Mouse (Mus musculus) lung, embryonic 16.5 days (tissue): ENCODE results near the gene Lamtor2. TPM values are rescaled to one million over a fixed set of nuclear protein-coding genes. Genes with fewer than 3 reads are reported as not detected.

ENCODE experiments used
- ATAC-seq: fragments of 200-750 bp; cut with Nextera tagmentation; 2 replicates; pipeline ENCODE4 v1.8.0; 2017; ENCODE audit warnings: low read depth, mild to moderate bottlenecking, moderate library complexity
- H3K27ac ChIP-seq: fragments of 300-500 bp; sonication (generic); 2 replicates; pipeline ENCODE4 v1.5.1; 2014; ENCODE audit warnings: mild to moderate bottlenecking, control low read depth, low read length
- H3K27me3 ChIP-seq: fragments of 300-500 bp; sonication (generic); 2 replicates; pipeline ENCODE4 v1.6.1; 2014; ENCODE audit warnings: low read depth, low read length, mixed read lengths; ENCODE audit not compliant: control insufficient read depth, insufficient read depth
- H3K36me3 ChIP-seq: fragments of 300-500 bp; sonication (generic); 2 replicates; pipeline ENCODE4 v1.6.1; 2014; ENCODE audit warnings: low read length; ENCODE audit not compliant: control insufficient read depth, insufficient read depth
- H3K4me1 ChIP-seq: fragments of 300-500 bp; sonication (generic); replicated peaks from 2 replicates; pipeline ENCODE4 v1.6.1; 2014; ENCODE audit warnings: low read length, mixed read lengths; ENCODE audit not compliant: control insufficient read depth, insufficient read depth
- H3K4me2 ChIP-seq: fragments of 300-500 bp; sonication (generic); 2 replicates; pipeline ENCODE4 v1.6.1; 2014; ENCODE audit warnings: low read depth, low read length, control low read depth
- H3K4me3 ChIP-seq: fragments of 300-500 bp; sonication (generic); 2 replicates; pipeline ENCODE4 v1.5.1; 2014; ENCODE audit warnings: mild to moderate bottlenecking, low read length, control low read depth
- H3K9ac ChIP-seq: fragments of 300-500 bp; sonication (generic); 2 replicates; pipeline ENCODE4 v1.6.1; 2014; ENCODE audit warnings: low read length, control low read depth
- H3K9me3 ChIP-seq: fragments of 300-500 bp; sonication (generic); 2 replicates; pipeline ENCODE4 v1.6.1; 2016; ENCODE audit warnings: low read length; ENCODE audit not compliant: control insufficient read depth
- WGBS: fragments of 180-500 bp; shearing (Covaris S2); extraction: QIAGEN DNeasy Blood & Tissue Kit; methylation state at CpG from one replicate; pipeline ENCODE4 v1.1.7; 2014; 5-methylcytosine and 5-hydroxymethylcytosine counted together
- polyA plus RNA-seq: library from polyadenylated mRNA; unstranded; fragments of >200 nt; fragmentation: Nextera tagmentation; extraction: Ambion mirVana; gene quantifications from 2 replicates; pipeline ENCODE4 v1.2.1, GENCODE M21; 2015

The Lamtor2 gene
- polyA plus RNA-seq, 1 experiment from 2014 or later = 169 TPM

GRCm38 (mm10) chr3:88532299-88532674 lies 20.6 kb downstream of the Lamtor2 start, which contains the start of gene Mex3a:
Mex3a (plus strand) TSS chr3:88532395.
- Histone ChIP-seq H3K36me3 (peaks cover 8% of the 10 kb centered on the region; the same call in 1 of the 2 replicates), H3K4me2 (peak within 1 kb of the TSS; percentile 65), H3K4me3 (peak within 1 kb of the TSS; percentile 74), H3K9ac (peak within 1 kb of the TSS; percentile 93), H3K27me3 (no peaks in the 10 kb centered on the region), H3K9me3 (no peaks in the 10 kb centered on the region), H3K27ac (peak within 1 kb of the TSS; percentile 90), H3K4me1 (peaks cover 62% of the 10 kb centered on the region)
- 0% methylated on average over 7 of the region's 31 CpGs for WGBS
- no peak for ATAC-seq

GRCm38 (mm10) chr3:88531348-88532298 lies 21.3 kb downstream of the Lamtor2 start:
- H3K9me3 ChIP-seq = no peaks in the 10 kb centered on the region
- H3K4me1 ChIP-seq = peaks cover 59% of the 10 kb centered on the region
- ATAC-seq = peak; percentile 88
- H3K27me3 ChIP-seq = no peaks in the 10 kb centered on the region
- peaks cover 3% of the 10 kb centered on the region; the same call in 1 of the 2 replicates for H3K36me3 ChIP-seq
- H3K4me2 ChIP-seq = peak overlapping the region; percentile 65
- WGBS = under 1% methylated on average over 60 of the region's 63 CpGs
- H3K27ac ChIP-seq = peak overlapping the region; percentile 90
- peak overlapping the region; percentile 93 for H3K9ac ChIP-seq
- H3K4me3 ChIP-seq = peak overlapping the region; percentile 74

- Histone ChIP-seq H3K9ac (peak overlapping the region; percentile 93), H3K9me3 (no peaks in the 10 kb centered on the region), H3K36me3 (no peaks in the 10 kb centered on the region), H3K4me1 (peaks cover 49% of the 10 kb centered on the region), H3K4me3 (peak overlapping the region; percentile 74), H3K27me3 (no peaks in the 10 kb centered on the region), H3K27ac (no peak overlapping the region; the same call in 1 of the 2 replicates), H3K4me2 (peak overlapping the region; percentile 65)
- WGBS = 18% methylated on average over 11 of the region's 11 CpGs
- no peak for ATAC-seq
Measured at GRCm38 (mm10) chr3:88530082-88530864, 22.6 kb downstream of the Lamtor2 start.

GRCm38 (mm10) chr3:88529204-88530000 lies 23.5 kb downstream of the Lamtor2 start:
- no peak overlapping the region for H3K27ac ChIP-seq
- 38% methylated on average over 7 of the region's 7 CpGs for WGBS
- peak overlapping the region; percentile 65 for H3K4me2 ChIP-seq
- no peak overlapping the region for H3K4me3 ChIP-seq
- H3K36me3 ChIP-seq = 0 out of 2 replicates have a peak, but pooled peaks cover 2% of the 10 kb centered on the region
- no peak for ATAC-seq
- H3K27me3 ChIP-seq = no peaks in the 10 kb centered on the region
- H3K4me1 ChIP-seq = peaks cover 40% of the 10 kb centered on the region
- H3K9ac ChIP-seq = peak overlapping the region; percentile 93
- H3K9me3 ChIP-seq = no peaks in the 10 kb centered on the region

GRCm38 (mm10) chr3:88528646-88529045 lies 24.2 kb downstream of the Lamtor2 start:
- no peaks in the 10 kb centered on the region for H3K9me3 ChIP-seq
- 0 out of 2 replicates have a peak, but pooled peaks cover 2% of the 10 kb centered on the region for H3K36me3 ChIP-seq
- peaks cover 33% of the 10 kb centered on the region for H3K4me1 ChIP-seq
- no peak overlapping the region for H3K9ac ChIP-seq
- H3K27me3 ChIP-seq = no peaks in the 10 kb centered on the region
- H3K4me2 ChIP-seq = no peak overlapping the region
- 83% methylated on average over 11 of the region's 11 CpGs for whole genome bisulfite sequencing
- H3K4me3 ChIP-seq = no peak overlapping the region
- no peak overlapping the region for H3K27ac ChIP-seq
- ATAC-seq = no peak

GRCm38 (mm10) chr3:88527565-88527964 lies 25.3 kb downstream of the Lamtor2 start:
- peaks cover 32% of the 10 kb centered on the region for H3K4me1 ChIP-seq
- peak overlapping the region; percentile 40 for H3K9ac ChIP-seq
- no peak overlapping the region for H3K4me2 ChIP-seq

GRCm38 (mm10) chr3:88526157-88527131 lies 26.4 kb downstream of the Lamtor2 start:
- peak; percentile 87 for ATAC-seq
- Histone ChIP-seq H3K9ac (no peak overlapping the region), H3K9me3 (no peaks in the 10 kb centered on the region), H3K27ac (peak overlapping the region; percentile 45; the same call in 1 of the 2 replicates), H3K27me3 (no peaks in the 10 kb centered on the region), H3K4me3 (no peak overlapping the region), H3K4me2 (no peak overlapping the region), H3K4me1 (peaks cover 32% of the 10 kb centered on the region), H3K36me3 (0 out of 2 replicates have a peak, but pooled peaks cover 2% of the 10 kb centered on the region)
- whole genome bisulfite sequencing = 32% methylated on average over 17 of the region's 17 CpGs

More at GRCm38 (mm10) chr3:88527565-88527964, 25.3 kb downstream of the Lamtor2 start:
- H3K27me3 ChIP-seq = no peaks in the 10 kb centered on the region
- peak overlapping the region; percentile 37 for H3K27ac ChIP-seq
- 38% methylated on average over 8 of the region's 8 CpGs for WGBS
- H3K36me3 ChIP-seq = 0 out of 2 replicates have a peak, but pooled peaks cover 2% of the 10 kb centered on the region
- no peaks in the 10 kb centered on the region for H3K9me3 ChIP-seq
- no peak for ATAC-seq
- H3K4me3 ChIP-seq = no peak overlapping the region

GRCm38 (mm10) chr3:88525021-88525420 lies 27.9 kb downstream of the Lamtor2 start:
- Histone ChIP-seq H3K4me1 (peaks cover 27% of the 10 kb centered on the region), H3K27me3 (no peaks in the 10 kb centered on the region), H3K36me3 (0 out of 2 replicates have a peak, but pooled peaks cover 2% of the 10 kb centered on the region), H3K9me3 (no peaks in the 10 kb centered on the region), H3K4me3 (no peak overlapping the region), H3K9ac (no peak overlapping the region), H3K4me2 (no peak overlapping the region), H3K27ac (no peak overlapping the region)
- no peak for ATAC-seq
- 78% methylated on average over 5 of the region's 5 CpGs for WGBS
